Mouse (Mus musculus) lung, embryonic 16.5 days (tissue): Measurements from ENCODE around the gene Tmprss3. TPM values are rescaled to one million over a fixed set of nuclear protein-coding genes. Genes with fewer than 3 reads are reported as not detected.
A peak's percentile ranks its signal among the peaks of the same experiment; 100 is the strongest.

Experiments
- ATAC-seq: fragments of 200-750 bp; cut with Nextera tagmentation; 2 replicates; pipeline ENCODE4 v1.8.0; 2017; ENCODE audit warnings: low read depth, mild to moderate bottlenecking, moderate library complexity
- H3K27ac ChIP-seq: fragments of 300-500 bp; sonication (generic); 2 replicates; pipeline ENCODE4 v1.5.1; 2014; ENCODE audit warnings: mild to moderate bottlenecking, control low read depth, low read length
- H3K27me3 ChIP-seq: fragments of 300-500 bp; sonication (generic); 2 replicates; pipeline ENCODE4 v1.6.1; 2014; ENCODE audit warnings: low read depth, low read length, mixed read lengths; ENCODE audit not compliant: control insufficient read depth, insufficient read depth
- H3K36me3 ChIP-seq: fragments of 300-500 bp; sonication (generic); 2 replicates; pipeline ENCODE4 v1.6.1; 2014; ENCODE audit warnings: low read length; ENCODE audit not compliant: control insufficient read depth, insufficient read depth
- H3K4me1 ChIP-seq: fragments of 300-500 bp; sonication (generic); replicated peaks from 2 replicates; pipeline ENCODE4 v1.6.1; 2014; ENCODE audit warnings: low read length, mixed read lengths; ENCODE audit not compliant: control insufficient read depth, insufficient read depth
- H3K4me2 ChIP-seq: fragments of 300-500 bp; sonication (generic); 2 replicates; pipeline ENCODE4 v1.6.1; 2014; ENCODE audit warnings: low read depth, low read length, control low read depth
- H3K4me3 ChIP-seq: fragments of 300-500 bp; sonication (generic); 2 replicates; pipeline ENCODE4 v1.5.1; 2014; ENCODE audit warnings: mild to moderate bottlenecking, low read length, control low read depth
- H3K9ac ChIP-seq: fragments of 300-500 bp; sonication (generic); 2 replicates; pipeline ENCODE4 v1.6.1; 2014; ENCODE audit warnings: low read length, control low read depth
- H3K9me3 ChIP-seq: fragments of 300-500 bp; sonication (generic); 2 replicates; pipeline ENCODE4 v1.6.1; 2016; ENCODE audit warnings: low read length; ENCODE audit not compliant: control insufficient read depth
- WGBS: fragments of 180-500 bp; shearing (Covaris S2); extraction: QIAGEN DNeasy Blood & Tissue Kit; methylation state at CpG from one replicate; pipeline ENCODE4 v1.1.7; 2014; 5-methylcytosine and 5-hydroxymethylcytosine counted together
- polyA plus RNA-seq: library from polyadenylated mRNA; unstranded; fragments of >200 nt; fragmentation: Nextera tagmentation; extraction: Ambion mirVana; gene quantifications from 2 replicates; pipeline ENCODE4 v1.2.1, GENCODE M21; 2015

The Tmprss3 gene
- polyA plus RNA-seq, 1 experiment from 2014 or later, result not detected

- Histone ChIP-seq H3K36me3 (no peaks in the 10 kb centered on the region), H3K9me3 (no peaks in the 10 kb centered on the region), H3K9ac (no peak overlapping the region), H3K27ac (no peak overlapping the region), H3K4me1 (peaks cover 11% of the 10 kb centered on the region; the same call in 1 of the 2 replicates), H3K4me2 (no peak overlapping the region), H3K27me3 (no peaks in the 10 kb centered on the region), H3K4me3 (no peak overlapping the region)
- WGBS, result 74% methylated on average over 7 of the region's 7 CpGs
- no peak for ATAC-seq
Observed at GRCm38 (mm10) chr17:31226931-31227330, 28.2 kb upstream of the Tmprss3 start.

- Histone ChIP-seq H3K27me3 (no peaks in the 10 kb centered on the region), H3K4me1 (peaks cover 11% of the 10 kb centered on the region; the same call in 1 of the 2 replicates), H3K9ac (no peak overlapping the region), H3K27ac (no peak overlapping the region), H3K4me3 (no peak overlapping the region), H3K9me3 (no peaks in the 10 kb centered on the region), H3K4me2 (no peak overlapping the region), H3K36me3 (no peaks in the 10 kb centered on the region)
- no peak for ATAC-seq
- WGBS, result 60% methylated on average over 3 of the region's 3 CpGs
Observed at GRCm38 (mm10) chr17:31226368-31226767, 27.6 kb upstream of the Tmprss3 start.

DNA sequence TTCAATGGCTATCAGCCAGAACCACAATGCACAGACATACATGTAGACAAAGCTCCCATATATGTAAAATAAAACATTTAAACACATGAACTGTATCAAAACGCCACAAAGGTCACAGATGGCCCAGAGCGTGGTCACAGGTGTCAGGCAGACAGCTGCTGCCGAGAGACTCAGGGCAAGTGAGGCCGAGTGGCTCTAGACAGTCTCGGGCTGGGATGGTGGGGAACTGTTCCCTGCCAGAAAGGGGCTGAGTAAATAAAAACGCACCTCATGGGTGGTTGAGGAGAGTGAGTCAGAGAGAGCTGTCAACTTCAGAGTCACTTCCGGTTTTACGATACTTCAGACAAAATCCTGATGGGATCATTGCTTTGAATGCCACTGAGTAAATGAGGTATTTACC is 25.8 kb upstream of the Tmprss3 start:
- H3K4me3 ChIP-seq, result no peak overlapping the region
- H3K36me3 ChIP-seq, result no peaks in the 10 kb centered on the region
- H3K9me3 ChIP-seq, result no peaks in the 10 kb centered on the region
- no peak overlapping the region for H3K27ac ChIP-seq
- no peak overlapping the region for H3K4me2 ChIP-seq
- H3K4me1 ChIP-seq, result peaks cover 11% of the 10 kb centered on the region; the same call in 1 of the 2 replicates
- 62% methylated on average over 8 of the region's 8 CpGs for WGBS
- ATAC-seq, result no peak
- no peaks in the 10 kb centered on the region for H3K27me3 ChIP-seq
- H3K9ac ChIP-seq, result no peak overlapping the region

GRCm38 (mm10) chr17:31223835-31224234 is 25.1 kb upstream of the Tmprss3 start:
- H3K27me3 ChIP-seq, result no peaks in the 10 kb centered on the region
- no peaks in the 10 kb centered on the region for H3K36me3 ChIP-seq
- H3K4me2 ChIP-seq, result no peak overlapping the region
- no peak overlapping the region; the same call in 1 of the 2 replicates for H3K27ac ChIP-seq
- ATAC-seq, result peak; percentile 62
- no peaks in the 10 kb centered on the region for H3K9me3 ChIP-seq
- H3K4me3 ChIP-seq, result no peak overlapping the region
- H3K4me1 ChIP-seq, result peaks cover 11% of the 10 kb centered on the region; the same call in 1 of the 2 replicates
- no peak overlapping the region for H3K9ac ChIP-seq
- WGBS, result 46% methylated on average over 7 of the region's 7 CpGs

GRCm38 (mm10) chr17:31222810-31223310 is 24.1 kb upstream of the Tmprss3 start:
- Histone ChIP-seq H3K27ac (no peak overlapping the region), H3K36me3 (no peaks in the 10 kb centered on the region), H3K9me3 (no peaks in the 10 kb centered on the region), H3K27me3 (no peaks in the 10 kb centered on the region), H3K4me3 (no peak overlapping the region), H3K4me2 (no peak overlapping the region), H3K4me1 (peaks cover 11% of the 10 kb centered on the region; the same call in 1 of the 2 replicates), H3K9ac (no peak overlapping the region)
- 28% methylated on average over 4 of the region's 4 CpGs for WGBS
- ATAC-seq, result peak; percentile 32; the same call in 1 of the 2 replicates

GRCm38 (mm10) chr17:31216068-31216955 is 17.5 kb upstream of the Tmprss3 start:
- Histone ChIP-seq H3K36me3 (no peaks in the 10 kb centered on the region), H3K9me3 (no peaks in the 10 kb centered on the region), H3K4me2 (no peak overlapping the region), H3K9ac (no peak overlapping the region), H3K4me3 (no peak overlapping the region), H3K4me1 (no peaks in the 10 kb centered on the region), H3K27me3 (no peaks in the 10 kb centered on the region), H3K27ac (0 out of 2 replicates have a peak overlapping the region, but pooled peaks have one; percentile 23)
- 0 out of 2 replicates have a peak, but pooled peaks have one; percentile 12 for ATAC-seq
- WGBS, result 40% methylated on average over 5 of the region's 5 CpGs

DNA sequence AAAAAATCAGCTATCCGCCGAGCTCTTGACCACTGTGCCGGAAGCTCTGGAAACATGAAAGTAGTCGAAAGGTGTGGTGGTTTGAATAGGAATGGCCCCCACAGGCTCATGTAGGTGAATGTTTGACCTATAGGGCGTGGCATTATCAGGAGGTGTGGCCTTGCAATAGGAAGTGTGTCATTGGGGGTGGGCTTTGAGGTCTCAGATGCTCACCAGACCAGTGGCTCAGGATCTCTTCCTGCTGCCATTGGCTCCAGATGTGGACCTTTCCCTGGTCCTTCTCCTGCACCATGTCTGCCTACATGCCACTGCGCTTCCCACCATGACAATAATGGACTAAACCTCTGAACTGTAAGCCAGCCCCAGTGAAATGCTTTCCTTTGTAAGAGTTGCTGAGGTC is 13.1 kb upstream of the Tmprss3 start:
- no peaks in the 10 kb centered on the region for H3K9me3 ChIP-seq
- no peak for ATAC-seq
- H3K4me1 ChIP-seq, result no peaks in the 10 kb centered on the region
- H3K27ac ChIP-seq, result no peak overlapping the region
- H3K4me2 ChIP-seq, result no peak overlapping the region
- no peak overlapping the region for H3K4me3 ChIP-seq
- H3K27me3 ChIP-seq, result no peaks in the 10 kb centered on the region
- WGBS, result 81% methylated on average over 6 of the region's 6 CpGs
- H3K9ac ChIP-seq, result no peak overlapping the region
- no peaks in the 10 kb centered on the region for H3K36me3 ChIP-seq

- Histone ChIP-seq H3K4me3 (no peak overlapping the region), H3K36me3 (no peaks in the 10 kb centered on the region), H3K27ac (no peak overlapping the region), H3K4me1 (no peaks in the 10 kb centered on the region), H3K4me2 (no peak overlapping the region), H3K27me3 (no peaks in the 10 kb centered on the region), H3K9ac (no peak overlapping the region), H3K9me3 (no peaks in the 10 kb centered on the region)
- no peak for ATAC-seq
- 79% methylated on average over 7 of the region's 7 CpGs for whole genome bisulfite sequencing
Observed at GRCm38 (mm10) chr17:31210299-31210698, 11.5 kb upstream of the Tmprss3 start.

DNA sequence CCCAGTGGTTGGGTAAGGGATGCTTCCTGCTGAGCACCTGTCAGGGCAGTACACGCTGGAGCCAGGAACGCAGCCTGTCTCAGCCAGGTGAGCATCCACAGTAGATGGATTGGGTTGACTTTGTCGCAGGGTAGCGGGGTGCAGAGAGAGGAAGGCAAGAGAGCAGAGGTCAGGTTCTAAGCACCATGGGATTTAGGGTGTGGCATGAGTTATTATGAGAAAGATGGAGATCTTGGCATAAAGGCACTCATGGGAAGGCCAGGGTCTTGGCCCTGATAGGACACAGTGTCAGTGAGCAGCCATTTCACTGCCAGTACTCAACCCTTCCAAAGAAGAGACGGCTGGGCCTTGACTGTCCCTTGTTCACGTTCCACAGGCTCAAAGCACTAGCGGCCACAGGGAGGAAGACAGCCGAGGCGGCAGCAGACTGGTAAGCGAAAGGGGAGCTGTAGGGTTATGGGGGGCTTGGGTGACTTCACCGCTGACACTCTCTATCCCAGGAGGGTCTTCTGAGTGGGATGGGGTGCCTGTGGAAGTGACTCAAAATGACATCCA is 10.7 kb upstream of the Tmprss3 start:
- H3K4me2 ChIP-seq, result no peak overlapping the region
- no peak overlapping the region for H3K4me3 ChIP-seq
- H3K9ac ChIP-seq, result no peak overlapping the region
- no peaks in the 10 kb centered on the region for H3K4me1 ChIP-seq
- no peak overlapping the region for H3K27ac ChIP-seq
- WGBS, result 85% methylated on average over 11 of the region's 11 CpGs
- ATAC-seq, result no peak
- no peaks in the 10 kb centered on the region for H3K36me3 ChIP-seq
- no peaks in the 10 kb centered on the region for H3K27me3 ChIP-seq
- no peaks in the 10 kb centered on the region for H3K9me3 ChIP-seq
